ENCODE assay signal across 25 mouse cellular contexts in genomic region chr1:51626303-51626702, GRCm38 (mm10).
DNase-seq lines count a peak whose midpoint lies in the region; ATAC-seq and TF ChIP-seq lines count a peak whose summit lies in the region.
"Had no signal": no experiment of that assay in that cellular context is flagged by ENCODE, and none has a peak within 500 bp of the region (broad histone marks: within the 10 kb centered on the region; RNA-seq: fewer than 3 reads in every experiment).

No protein-coding gene starts in this region.

- no peak for TF ChIP-seq CTCF in cerebellum, adult 2 months (IDR thresholded peaks at IDR 0.05; ENCODE audit: borderline replicate concordance, insufficient read depth, low read depth, low read length)
- no peak for TF ChIP-seq CTCF in heart, adult 2 months (IDR thresholded peaks at IDR 0.05)

- H3K4me1 ChIP-seq in cerebellum, adult 2 months (ENCODE audit: control insufficient read depth, insufficient read depth, low read length) = peaks cover 5% of the 10 kb centered on the region; the same call in 1 of the 2 replicates
- H3K4me1 ChIP-seq in heart, adult 2 months (ENCODE audit: control insufficient read depth, insufficient read depth, low read length) = no peaks in the 10 kb centered on the region
- H3K4me1 ChIP-seq: embryonic facial prominence, embryonic 12.5 days; embryonic facial prominence, embryonic 15.5 days; hindbrain, embryonic 13.5 days had no signal

- intact Hi-C loops in heart, adult 2 months (cut with DNase I) = no loop called here

- TF ChIP-seq EP300 in heart, adult 2 months (IDR thresholded peaks at IDR 0.05; ENCODE audit: insufficient read depth, low read depth, low read length) = no peak

- H3K4me3 ChIP-seq in cerebellum, adult 2 months (replicated peaks; ENCODE audit: insufficient read depth, low read depth, low read length) = no peak overlapping the region
- no peak overlapping the region for H3K4me3 ChIP-seq in heart, adult 2 months
- H3K4me3 ChIP-seq: embryonic facial prominence, embryonic 12.5 days; embryonic facial prominence, embryonic 15.5 days; gastrocnemius, adult 2 months; hindbrain, embryonic 10.5 days; hindbrain, embryonic 13.5 days had no signal

- H3K27ac ChIP-seq in cerebellum, adult 2 months (ENCODE audit: insufficient read depth, low read length) = no peak overlapping the region
- H3K27ac ChIP-seq in heart, adult 2 months = no peak overlapping the region
- H3K27ac ChIP-seq: embryonic facial prominence, embryonic 12.5 days; embryonic facial prominence, embryonic 15.5 days; gastrocnemius, adult 2 months; hindbrain, embryonic 10.5 days; hindbrain, embryonic 13.5 days had no signal

- peak; percentile 41 for ATAC-seq in CD4-positive, CD25-positive, alpha-beta regulatory T cell, adult 4 months
- ATAC-seq in hematopoietic stem cell, adult 5-6 weeks (replicated peaks in 1 of 2; ENCODE audit: insufficient read depth in 1 of 2, low FRiP score in 2 of 2, low TSS enrichment in 1 of 2, low read depth in 1 of 2, poor library complexity in 2 of 2, severe bottlenecking in 2 of 2) = peak; percentile 64 to 67
- 0 out of 2 replicates have a peak, but pooled peaks have one; percentile 42 for ATAC-seq in megakaryocyte progenitor cell, adult 5-6 weeks (replicated peaks; ENCODE audit: poor library complexity)
- ATAC-seq: activated CD4-positive, CD25-positive, alpha-beta regulatory T cell, adult 4 months; forebrain, embryonic 14.5 days; forebrain, postnatal 0 days; hindbrain, embryonic 16.5 days; inflammation-experienced regulatory T-cells, adult 6 months had no signal

- no peaks in the 10 kb centered on the region for H3K36me3 ChIP-seq in heart, adult 2 months (ENCODE audit: control insufficient read depth, insufficient read depth, low read length)
- H3K36me3 ChIP-seq: embryonic facial prominence, embryonic 12.5 days; embryonic facial prominence, embryonic 15.5 days; hindbrain, embryonic 10.5 days; hindbrain, embryonic 13.5 days had no signal

- peak; percentile 41 to 50 for DNase-seq in cerebellum, postnatal 10 days
- no peak for DNase-seq in cerebellum, adult 2 months
- DNase-seq in thymus, postnatal 4 days = no peak
- DNase-seq in embryo, embryonic 10 days (ENCODE audit: low spot score) = no peak
- no peak for DNase-seq in heart, adult 2 months
- DNase-seq: adrenal gland, adult 8-10 months; adrenal gland, postnatal 36 days; cerebellum, adult 18-20 months; cerebellum, adult 9-11 months; cerebellum, postnatal 36 days; forebrain, postnatal 0 days; gastrocnemius, adult 2 months; gastrocnemius, postnatal 25 days; kidney, adult 11 months had no signal

- TF ChIP-seq POLR2A in cerebellum, adult 2 months (IDR thresholded peaks at IDR 0.05; ENCODE audit: borderline replicate concordance, insufficient read depth, low read length) = no peak
- no peak for TF ChIP-seq POLR2A in heart, adult 2 months (IDR thresholded peaks at IDR 0.05; ENCODE audit: insufficient read depth, low read depth, low read length)

- H3K27me3 ChIP-seq in cerebellum, adult 2 months (ENCODE audit: control insufficient read depth, insufficient read depth, low read length) = no peaks in the 10 kb centered on the region
- H3K27me3 ChIP-seq in heart, adult 2 months (ENCODE audit: control insufficient read depth, insufficient read depth, low read length) = no peaks in the 10 kb centered on the region
- H3K27me3 ChIP-seq: embryonic facial prominence, embryonic 12.5 days; embryonic facial prominence, embryonic 15.5 days; hindbrain, embryonic 13.5 days had no signal

- no peaks in the 10 kb centered on the region for H3K79me2 ChIP-seq in heart, adult 2 months (replicated peaks; ENCODE audit: control insufficient read depth, insufficient read depth, low read length)

- 30% methylated on average over 9 of the region's 9 CpGs for WGBS in cerebellum, adult 2 months
- WGBS in heart, adult 2 months = 71% methylated on average over 9 of the region's 9 CpGs

- no peak overlapping the region for H3K9ac ChIP-seq in heart, adult 2 months (ENCODE audit: low read depth, low read length)
- H3K9ac ChIP-seq: embryonic facial prominence, embryonic 12.5 days; embryonic facial prominence, embryonic 15.5 days; forebrain, postnatal 0 days; hindbrain, embryonic 13.5 days had no signal

Comparison
In these comparisons a context has a peak if more than half of its experiments do, and no peak if none do; other contexts are left out.
1. DNase-seq: peak in cerebellum, postnatal 10 days (2 of 2); none in cerebellum, adult 2 months (0 of 2), thymus, postnatal 4 days (single experiment), embryo, embryonic 10 days (single experiment) and heart, adult 2 months (0 of 2).
2. Peak in every context shown above with its lines, with median percentiles within 50 percentile points of each other: ATAC-seq.